Mouse (Mus musculus) brown adipose tissue, adult 24 weeks (tissue): ENCODE results near the gene Shoc2. TPM values are rescaled to one million over a fixed set of nuclear protein-coding genes. Genes with fewer than 3 reads are reported as not detected.
"Not testable (repeated sequence)": the region's sequence is repeated elsewhere in the genome, so short reads cannot be mapped to it uniquely, and the experiment has no call there.

ENCODE experiments used
- H3K27ac ChIP-seq: fragments of 200-500 bp; replicated peaks from 2 replicates; pipeline ENCODE4 v1.5.1; 2012; ENCODE audit warnings: low read depth, mild to moderate bottlenecking, low read length
- H3K4me1 ChIP-seq: fragments of 200-500 bp; 2 replicates; pipeline ENCODE4 v1.6.1; 2012; ENCODE audit warnings: low read length, mixed read lengths; ENCODE audit not compliant: control insufficient read depth, insufficient read depth, insufficient read length
- H3K4me3 ChIP-seq: fragments of 200-500 bp; 2 replicates; pipeline ENCODE4 v1.5.1; 2012; ENCODE audit warnings: low read depth, mild to moderate bottlenecking, low read length, moderate library complexity; ENCODE audit not compliant: insufficient read depth
- polyA plus RNA-seq: library from polyadenylated mRNA; stranded (reverse); fragments of >200 nt; gene quantifications from 2 replicates; pipeline ENCODE4 v1.2.4, GENCODE M21; 2012; ENCODE audit not compliant: missing spikeins, insufficient read depth, insufficient read length

Gene Shoc2
- polyA plus RNA-seq, 1 experiment, result 35.9 TPM

- not testable (repeated sequence) for H3K27ac ChIP-seq, H3K4me3 ChIP-seq, H3K4me1 ChIP-seq
Observed at GRCm38 (mm10) chr19:53964347-53964746, 20.2 kb downstream of the Shoc2 start.

GRCm38 (mm10) chr19:53964910-53965633, 21.0 kb downstream of the Shoc2 start:
- H3K27ac ChIP-seq, result no peak overlapping the region
- H3K4me1 ChIP-seq, result no peaks in the 10 kb centered on the region; the same call in 1 of the 2 replicates
- H3K4me3 ChIP-seq, result no peak overlapping the region

GRCm38 (mm10) chr19:53969226-53969625, 25.1 kb downstream of the Shoc2 start:
- peaks cover 6% of the 10 kb centered on the region for H3K4me1 ChIP-seq

GRCm38 (mm10) chr19:53971938-53972337, 27.8 kb downstream of the Shoc2 start:
- Histone ChIP-seq H3K27ac (peak overlapping the region; percentile 37; the same call in 1 of the 2 replicates), H3K4me3 (no peak overlapping the region), H3K4me1 (peaks cover 6% of the 10 kb centered on the region)

More at GRCm38 (mm10) chr19:53969226-53969625, 25.1 kb downstream of the Shoc2 start:
- Histone ChIP-seq H3K27ac (no peak overlapping the region), H3K4me3 (no peak overlapping the region)

GRCm38 (mm10) chr19:53973656-53974055, 29.6 kb downstream of the Shoc2 start:
- Histone ChIP-seq H3K27ac (no peak overlapping the region), H3K4me3 (no peak overlapping the region), H3K4me1 (peaks cover 6% of the 10 kb centered on the region)

GRCm38 (mm10) chr19:53982041-53982440, 37.9 kb downstream of the Shoc2 start:
- Histone ChIP-seq H3K4me3 (no peak overlapping the region), H3K27ac (no peak overlapping the region), H3K4me1 (no peaks in the 10 kb centered on the region)

- no peak overlapping the region for H3K4me3 ChIP-seq
- H3K27ac ChIP-seq, result no peak overlapping the region
- H3K4me1 ChIP-seq, result no peaks in the 10 kb centered on the region
Observed at GRCm38 (mm10) chr19:53983336-53983735, 39.2 kb downstream of the Shoc2 start.

- Histone ChIP-seq H3K4me1 (no peaks in the 10 kb centered on the region), H3K27ac (no peak overlapping the region), H3K4me3 (no peak overlapping the region)
Observed at GRCm38 (mm10) chr19:53984628-53985027, 40.5 kb downstream of the Shoc2 start.

GRCm38 (mm10) chr19:53990538-53990937, 46.4 kb downstream of the Shoc2 start:
- Histone ChIP-seq H3K4me1 (peaks cover 2% of the 10 kb centered on the region; the same call in 1 of the 2 replicates), H3K27ac (no peak overlapping the region), H3K4me3 (no peak overlapping the region)

- peaks cover 2% of the 10 kb centered on the region; the same call in 1 of the 2 replicates for H3K4me1 ChIP-seq
- H3K4me3 ChIP-seq, result no peak overlapping the region
- no peak overlapping the region for H3K27ac ChIP-seq
Observed at GRCm38 (mm10) chr19:53993860-53994259, 49.8 kb downstream of the Shoc2 start.

GRCm38 (mm10) chr19:53994276-53994675, 50.2 kb downstream of the Shoc2 start:
- no peak overlapping the region for H3K27ac ChIP-seq
- H3K4me1 ChIP-seq, result peaks cover 2% of the 10 kb centered on the region; the same call in 1 of the 2 replicates
- H3K4me3 ChIP-seq, result no peak overlapping the region

GRCm38 (mm10) chr19:54010973-54011372, 66.9 kb downstream of the Shoc2 start:
- no peak overlapping the region for H3K27ac ChIP-seq

GRCm38 (mm10) chr19:54014999-54015398, 70.9 kb downstream of the Shoc2 start:
- Histone ChIP-seq H3K4me3 (no peak overlapping the region), H3K27ac (no peak overlapping the region), H3K4me1 (peaks cover 5% of the 10 kb centered on the region)

More at GRCm38 (mm10) chr19:54010973-54011372, 66.9 kb downstream of the Shoc2 start:
- no peak overlapping the region for H3K4me3 ChIP-seq
- peaks cover 7% of the 10 kb centered on the region for H3K4me1 ChIP-seq

- Histone ChIP-seq H3K4me1 (peaks cover 4% of the 10 kb centered on the region), H3K4me3 (no peak overlapping the region), H3K27ac (no peak overlapping the region)
Observed at GRCm38 (mm10) chr19:54015503-54015902, 71.4 kb downstream of the Shoc2 start.

GRCm38 (mm10) chr19:54035100-54035499, 91.0 kb downstream of the Shoc2 start:
- no peak overlapping the region for H3K4me3 ChIP-seq
- H3K27ac ChIP-seq, result no peak overlapping the region
- H3K4me1 ChIP-seq, result no peaks in the 10 kb centered on the region

GRCm38 (mm10) chr19:54039441-54039840, 95.3 kb downstream of the Shoc2 start:
- Histone ChIP-seq H3K4me1 (no peaks in the 10 kb centered on the region), H3K27ac (no peak overlapping the region), H3K4me3 (no peak overlapping the region)
